Mouse (Mus musculus) T-helper 17 cell (primary cell): ENCODE measurements around the gene Slc25a19.

Experiments
- in situ Hi-C, 2 experiments: fragments of 300-600 bp; cut with MboI, MseI; formaldehyde crosslinking; loops; 1 replicate in 1 of 2; 2 replicates in 1 of 2; pipeline ENCODE4 v1.15.1; 2025; ENCODE audit warnings: high pct_unique_total_duplicates in 2 of 2

Slc25a19 gene

GRCm38 (mm10) chr11:115643265-115643664 lies 15.2 kb upstream of the Slc25a19 start:
- in situ Hi-C loops = loop anchor here (5.0 to 25.0 kb wide), 4 partner anchors 52 to 1669 kb away; partner anchors contain the start of genes Caskin2 (in 1 of the 2), Jmjd6 (in 1 of the 2), Mettl23 (in 1 of the 2) and Mxra7 (in 1 of the 2)

- in situ Hi-C loops = loop anchor here (5.0 to 25.0 kb wide), 4 partner anchors 52 to 1670 kb away; partner anchors contain the start of genes Caskin2 (in 1 of the 2), Jmjd6 (in 1 of the 2), Mettl23 (in 1 of the 2) and Mxra7 (in 1 of the 2)
Measured at GRCm38 (mm10) chr11:115642705-115643104, 14.6 kb upstream of the Slc25a19 start.

- in situ Hi-C loops = loop anchor here (5.0 to 25.0 kb wide), 4 partner anchors 53 to 1671 kb away; partner anchors contain the start of genes Caskin2 (in 1 of the 2), Jmjd6 (in 1 of the 2), Mettl23 (in 1 of the 2) and Mxra7 (in 1 of the 2)
Measured at GRCm38 (mm10) chr11:115641664-115642036, 13.6 kb upstream of the Slc25a19 start.

GRCm38 (mm10) chr11:115640978-115641663 lies 13.0 kb upstream of the Slc25a19 start:
- in situ Hi-C loops = loop anchor here (5.0 to 25.0 kb wide), 4 partner anchors 54 to 1671 kb away; partner anchors contain the start of genes Caskin2 (in 1 of the 2), Jmjd6 (in 1 of the 2), Mettl23 (in 1 of the 2) and Mxra7 (in 1 of the 2)

- in situ Hi-C loops = loop anchor here (5.0 to 25.0 kb wide), 4 partner anchors 54 to 1672 kb away; partner anchors contain the start of genes Caskin2 (in 1 of the 2), Jmjd6 (in 1 of the 2), Mettl23 (in 1 of the 2) and Mxra7 (in 1 of the 2)
Measured at GRCm38 (mm10) chr11:115640311-115640828, 12.3 kb upstream of the Slc25a19 start.

- in situ Hi-C loops = loop anchor here (25.0 kb wide), 2 partner anchors 1198 to 1673 kb away; partner anchors contain the start of genes Jmjd6 (in 1 of the 2), Mettl23 (in 1 of the 2) and Mxra7 (in 1 of the 2)
Measured at GRCm38 (mm10) chr11:115639540-115639939, 11.4 kb upstream of the Slc25a19 start.

GRCm38 (mm10) chr11:115638498-115639409 lies 10.7 kb upstream of the Slc25a19 start:
- in situ Hi-C loops = loop anchor here (25.0 kb wide), 2 partner anchors 1199 to 1674 kb away; partner anchors contain the start of genes Jmjd6 (in 1 of the 2), Mettl23 (in 1 of the 2) and Mxra7 (in 1 of the 2)

GRCm38 (mm10) chr11:115636960-115637359 lies 8.9 kb upstream of the Slc25a19 start:
- in situ Hi-C loops = loop anchor here (25.0 kb wide), 2 partner anchors 1200 to 1675 kb away; partner anchors contain the start of genes Jmjd6 (in 1 of the 2), Mettl23 (in 1 of the 2) and Mxra7 (in 1 of the 2)

- in situ Hi-C loops = loop anchor here (25.0 kb wide), 2 partner anchors 1202 to 1677 kb away; partner anchors contain the start of genes Jmjd6 (in 1 of the 2), Mettl23 (in 1 of the 2) and Mxra7 (in 1 of the 2)
Measured at GRCm38 (mm10) chr11:115635484-115635883, 7.4 kb upstream of the Slc25a19 start.

GRCm38 (mm10) chr11:115635041-115635440 lies 6.9 kb upstream of the Slc25a19 start:
- in situ Hi-C loops = loop anchor here (25.0 kb wide), 2 partner anchors 1202 to 1677 kb away; partner anchors contain the start of genes Jmjd6 (in 1 of the 2), Mettl23 (in 1 of the 2) and Mxra7 (in 1 of the 2)

GRCm38 (mm10) chr11:115634109-115634508 lies 6.0 kb upstream of the Slc25a19 start:
- in situ Hi-C loops = loop anchor here (25.0 kb wide), 2 partner anchors 1203 to 1678 kb away; partner anchors contain the start of genes Jmjd6 (in 1 of the 2), Mettl23 (in 1 of the 2) and Mxra7 (in 1 of the 2)

- in situ Hi-C loops = loop anchor here (25.0 kb wide), 2 partner anchors 1204 to 1679 kb away; partner anchors contain the start of genes Jmjd6 (in 1 of the 2), Mettl23 (in 1 of the 2) and Mxra7 (in 1 of the 2)
Measured at GRCm38 (mm10) chr11:115632862-115633261, 4.8 kb upstream of the Slc25a19 start.

- in situ Hi-C loops = loop anchor here (25.0 kb wide), 2 partner anchors 1205 to 1680 kb away; partner anchors contain the start of genes Jmjd6 (in 1 of the 2), Mettl23 (in 1 of the 2) and Mxra7 (in 1 of the 2)
Measured at GRCm38 (mm10) chr11:115632247-115632646, 4.2 kb upstream of the Slc25a19 start.

GRCm38 (mm10) chr11:115631505-115631890 lies 3.4 kb upstream of the Slc25a19 start:
- in situ Hi-C loops = loop anchor here (25.0 kb wide), 2 partner anchors 1206 to 1681 kb away; partner anchors contain the start of genes Jmjd6 (in 1 of the 2), Mettl23 (in 1 of the 2) and Mxra7 (in 1 of the 2)

- in situ Hi-C loops = loop anchor here (25.0 kb wide), 2 partner anchors 1206 to 1681 kb away; partner anchors contain the start of genes Jmjd6 (in 1 of the 2), Mettl23 (in 1 of the 2) and Mxra7 (in 1 of the 2)
Measured at GRCm38 (mm10) chr11:115630532-115631504, 2.7 kb upstream of the Slc25a19 start.

- in situ Hi-C loops = loop anchor here (25.0 kb wide), 2 partner anchors 1207 to 1682 kb away; partner anchors contain the start of genes Jmjd6 (in 1 of the 2), Mettl23 (in 1 of the 2) and Mxra7 (in 1 of the 2)
Measured at GRCm38 (mm10) chr11:115629734-115630531, 1.8 kb upstream of the Slc25a19 start.

GRCm38 (mm10) chr11:115628465-115629101 lies 488 bp upstream of the Slc25a19 start:
- in situ Hi-C loops = loop anchor here (25.0 kb wide), 2 partner anchors 1209 to 1684 kb away; partner anchors contain the start of genes Jmjd6 (in 1 of the 2), Mettl23 (in 1 of the 2) and Mxra7 (in 1 of the 2)
